Mouse (Mus musculus) embryonic stem cell, embryonic (primary cell): ENCODE results near the gene Hes7.

Experiments
- CTCF ChIA-PET, 4 experiments: fragments of 300-600 bp in 2 of 4; fragments of 350-600 bp in 2 of 4; sonication (Branson Sonifier 250); formaldehyde crosslinking; loops; one replicate each; lab custom pipeline; 2022; ENCODE audit warnings: inconsistent platforms in 2 of 4; lab: Charles Lee
- POLR2A ChIA-PET, 4 experiments: fragments of 300-600 bp in 2 of 4; fragments of 350-600 bp in 2 of 4; sonication (Branson Sonifier 250); formaldehyde crosslinking; loops; one replicate each; lab custom pipeline; 2022; ENCODE audit warnings: antibody characterized with exemption in 4 of 4, inconsistent platforms in 1 of 4; lab: Charles Lee

Gene Hes7

DNA sequence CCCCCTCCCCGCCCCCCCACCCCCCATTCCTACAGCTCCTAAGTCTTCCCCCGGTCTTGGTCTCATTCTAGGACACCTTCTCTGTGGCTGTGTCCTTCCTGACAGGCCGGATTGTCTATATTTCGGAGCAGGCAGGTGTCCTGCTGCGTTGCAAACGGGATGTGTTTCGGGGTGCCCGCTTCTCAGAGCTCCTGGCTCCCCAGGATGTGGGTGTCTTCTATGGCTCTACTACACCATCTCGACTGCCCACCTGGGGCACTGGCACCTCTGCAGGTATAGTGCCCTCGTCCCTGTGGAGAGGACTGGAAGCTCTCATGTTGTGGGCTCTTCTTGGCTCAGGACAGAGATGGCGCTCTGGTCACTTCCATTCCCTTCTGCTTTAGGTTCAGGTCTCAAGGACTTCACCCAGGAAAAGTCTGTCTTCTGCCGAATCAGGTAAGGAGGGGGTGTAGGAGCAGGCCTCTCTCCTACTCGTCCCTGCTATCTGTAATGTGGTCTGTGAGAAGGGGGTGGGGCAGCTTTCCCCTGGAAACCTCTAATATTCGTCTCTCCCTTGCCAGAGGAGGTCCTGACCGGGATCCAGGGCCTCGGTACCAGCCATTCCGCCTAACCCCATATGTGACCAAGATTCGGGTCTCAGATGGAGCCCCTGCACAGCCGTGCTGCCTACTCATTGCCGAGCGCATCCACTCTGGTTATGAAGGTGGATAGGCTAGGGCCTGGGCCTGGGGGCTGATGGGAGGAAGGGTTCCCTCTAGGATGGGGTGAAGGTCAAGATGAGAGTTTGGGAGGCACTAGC is 18.4 kb upstream of the Hes7 start:
- CTCF ChIA-PET: interaction anchor here in 2 of 4 experiments (0.6 to 1.5 kb wide), 2 partner anchors 9 to 49 kb away, joined by 3 to 6 read pairs; no protein-coding TSS in a partner anchor
- POLR2A ChIA-PET: interaction anchor here in 3 of 4 experiments (1.1 to 19.7 kb wide), 10 partner anchors 8 to 316 kb away, joined by 3 to 417 read pairs (median 29); partner anchors contain the start of genes Tmem107 (in 3 of the 3), 9130213A22Rik (in 1 of the 3) and Hes7 (in 1 of the 3)

DNA sequence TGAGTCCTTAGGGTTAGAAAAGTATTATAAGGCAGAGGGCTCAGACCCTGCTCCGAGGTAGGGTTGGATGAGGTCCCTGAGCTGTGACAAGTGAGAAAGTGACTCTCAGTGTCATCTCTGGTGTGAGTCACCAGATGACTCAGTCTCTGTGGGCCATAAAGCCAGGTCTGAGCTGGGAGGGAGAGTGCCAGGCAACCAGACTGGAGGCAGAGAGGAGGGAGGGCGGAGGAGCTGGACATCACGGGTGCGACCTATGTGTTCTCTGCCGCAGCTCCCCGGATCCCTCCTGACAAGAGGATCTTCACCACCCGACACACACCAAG is 17.8 kb upstream of the Hes7 start:
- POLR2A ChIA-PET: interaction anchor here in 3 of 4 experiments (1.1 to 19.7 kb wide), 6 partner anchors 10 to 35 kb away, joined by 3 to 417 read pairs (median 133); partner anchors contain the start of genes Tmem107 (in 3 of the 3), 9130213A22Rik (in 1 of the 3) and Hes7 (in 1 of the 3)
- CTCF ChIA-PET: no interaction called here

DNA sequence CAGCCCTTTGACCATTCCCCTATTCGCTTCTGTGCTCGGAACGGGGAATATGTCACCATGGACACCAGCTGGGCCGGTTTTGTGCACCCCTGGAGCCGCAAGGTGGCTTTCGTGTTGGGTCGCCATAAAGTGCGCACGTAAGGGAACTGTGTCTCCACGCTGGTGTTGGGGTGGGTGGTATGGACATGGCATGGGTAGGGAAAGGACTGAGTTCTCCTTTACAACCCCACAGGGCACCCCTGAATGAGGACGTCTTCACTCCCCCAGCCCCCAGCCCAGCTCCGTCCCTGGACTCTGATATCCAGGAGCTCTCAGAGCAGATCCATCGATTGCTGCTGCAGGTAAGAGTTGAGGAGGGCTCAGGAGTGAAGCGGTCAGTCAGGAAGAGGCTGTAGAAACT is 17.1 kb upstream of the Hes7 start:
- ChIA-PET POLR2A (interaction anchor here in 2 of 4 experiments (1.4 to 12.7 kb wide), 3 partner anchors 11 to 30 kb away, joined by 4 to 107 read pairs (median 12); partner anchors contain the start of gene Tmem107 (in 1 of the 2)), CTCF (no interaction called here)

GRCm38 (mm10) chr11:69103531-69104435 is 16.4 kb upstream of the Hes7 start:
- POLR2A ChIA-PET: interaction anchor here in 2 of 4 experiments (0.8 to 12.7 kb wide), 5 partner anchors 9 to 38 kb away, joined by 3 to 107 read pairs (median 5); partner anchors contain the start of genes Per1 (in 1 of the 2) and Tmem107 (in 1 of the 2)
- CTCF ChIA-PET: no interaction called here

- ChIA-PET CTCF (no interaction called here), POLR2A (interaction anchor here in 2 of 4 experiments (0.8 to 12.7 kb wide), 5 partner anchors 10 to 38 kb away, joined by 3 to 107 read pairs (median 5); partner anchors contain the start of genes Per1 (in 1 of the 2) and Tmem107 (in 1 of the 2))
Measured at GRCm38 (mm10) chr11:69104487-69104886, 15.7 kb upstream of the Hes7 start.

GRCm38 (mm10) chr11:69105227-69105626 is 15.0 kb upstream of the Hes7 start:
- CTCF ChIA-PET: no interaction called here
- POLR2A ChIA-PET: interaction anchor here in 2 of 4 experiments (1.0 to 19.2 kb wide), 5 partner anchors 11 to 38 kb away, joined by 3 to 269 read pairs (median 98); partner anchors contain the start of genes Per1 (in 2 of the 2), Tmem107 (in 1 of the 2) and Vamp2 (in 1 of the 2)

DNA sequence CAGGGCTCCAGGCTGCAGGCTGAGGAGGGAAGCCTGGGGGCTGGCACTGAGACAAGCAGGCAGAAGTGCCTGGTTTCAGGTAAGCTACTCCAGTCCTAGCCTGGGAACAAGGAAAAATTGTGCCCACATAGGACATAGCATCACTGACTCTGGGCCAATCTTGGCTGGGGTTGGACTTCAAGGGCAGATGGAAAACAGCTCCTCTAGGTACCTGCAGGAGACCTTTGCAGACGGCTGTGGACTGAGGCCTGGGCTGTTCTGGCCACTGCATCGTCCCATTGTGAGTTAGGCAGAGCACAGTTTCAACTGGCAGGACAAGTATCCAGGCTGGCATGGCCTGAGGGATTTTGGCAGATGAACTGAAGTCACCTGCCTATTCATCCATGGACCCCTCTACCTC is 14.4 kb upstream of the Hes7 start:
- ChIA-PET POLR2A (interaction anchor here in 3 of 4 experiments (1.0 to 19.2 kb wide), 6 partner anchors 11 to 39 kb away, joined by 3 to 269 read pairs (median 102); partner anchors contain the start of genes Per1 (in 2 of the 3), Tmem107 (in 2 of the 3) and Vamp2 (in 1 of the 3)), CTCF (no interaction called here)

GRCm38 (mm10) chr11:69106299-69106698 is 13.9 kb upstream of the Hes7 start:
- CTCF ChIA-PET: interaction anchor here in 1 of 4 experiments (0.6 to 1.2 kb wide), 4 partner anchors 8 to 42 kb away, joined by 3 to 5 read pairs (median 3); partner anchors contain the start of gene Per1
- POLR2A ChIA-PET: interaction anchor here in 3 of 4 experiments (1.0 to 19.2 kb wide), 6 partner anchors 12 to 39 kb away, joined by 3 to 269 read pairs (median 102); partner anchors contain the start of genes Per1 (in 2 of the 3), Tmem107 (in 2 of the 3) and Vamp2 (in 1 of the 3)

- CTCF ChIA-PET: interaction anchor here in 2 of 4 experiments (0.6 to 1.2 kb wide), 5 partner anchors 8 to 56 kb away, joined by 3 to 5 read pairs (median 3); partner anchors contain the start of gene Per1 (in 1 of the 2)
- POLR2A ChIA-PET: interaction anchor here in 3 of 4 experiments (0.5 to 19.2 kb wide), 10 partner anchors 11 to 312 kb away, joined by 3 to 269 read pairs (median 5); partner anchors contain the start of genes Per1 (in 2 of the 3), Tmem107 (in 2 of the 3) and Vamp2 (in 2 of the 3)
Measured at GRCm38 (mm10) chr11:69106842-69107241, 13.4 kb upstream of the Hes7 start.

GRCm38 (mm10) chr11:69107676-69108075 is 12.5 kb upstream of the Hes7 start:
- POLR2A ChIA-PET: interaction anchor here in 3 of 4 experiments (0.6 to 19.2 kb wide), 13 partner anchors 8 to 185 kb away, joined by 3 to 269 read pairs (median 11); partner anchors contain the start of genes Per1 (in 2 of the 3), Tmem107 (in 2 of the 3), Borcs6 (in 1 of the 3) and Vamp2 (in 1 of the 3)

GRCm38 (mm10) chr11:69108223-69108622 is 12.0 kb upstream of the Hes7 start:
- CTCF ChIA-PET: interaction anchor here in 1 of 4 experiments (1.6 to 3.5 kb wide), 3 partner anchors 9 to 26 kb away, joined by 3 to 15 read pairs (median 7); partner anchors contain the start of gene Per1
- POLR2A ChIA-PET: interaction anchor here in 3 of 4 experiments (0.6 to 19.2 kb wide), 17 partner anchors 8 to 146 kb away, joined by 3 to 269 read pairs (median 16); partner anchors contain the start of genes Per1 (in 3 of the 3), Tmem107 (in 2 of the 3), 9130213A22Rik (in 1 of the 3) and Borcs6 (in 1 of the 3)

More at GRCm38 (mm10) chr11:69107676-69108075, 12.5 kb upstream of the Hes7 start:
- CTCF ChIA-PET: interaction anchor here in 1 of 4 experiments (3.5 kb wide), 1 partner anchor 8 kb away, joined by 15 read pairs; no protein-coding TSS in a partner anchor

DNA sequence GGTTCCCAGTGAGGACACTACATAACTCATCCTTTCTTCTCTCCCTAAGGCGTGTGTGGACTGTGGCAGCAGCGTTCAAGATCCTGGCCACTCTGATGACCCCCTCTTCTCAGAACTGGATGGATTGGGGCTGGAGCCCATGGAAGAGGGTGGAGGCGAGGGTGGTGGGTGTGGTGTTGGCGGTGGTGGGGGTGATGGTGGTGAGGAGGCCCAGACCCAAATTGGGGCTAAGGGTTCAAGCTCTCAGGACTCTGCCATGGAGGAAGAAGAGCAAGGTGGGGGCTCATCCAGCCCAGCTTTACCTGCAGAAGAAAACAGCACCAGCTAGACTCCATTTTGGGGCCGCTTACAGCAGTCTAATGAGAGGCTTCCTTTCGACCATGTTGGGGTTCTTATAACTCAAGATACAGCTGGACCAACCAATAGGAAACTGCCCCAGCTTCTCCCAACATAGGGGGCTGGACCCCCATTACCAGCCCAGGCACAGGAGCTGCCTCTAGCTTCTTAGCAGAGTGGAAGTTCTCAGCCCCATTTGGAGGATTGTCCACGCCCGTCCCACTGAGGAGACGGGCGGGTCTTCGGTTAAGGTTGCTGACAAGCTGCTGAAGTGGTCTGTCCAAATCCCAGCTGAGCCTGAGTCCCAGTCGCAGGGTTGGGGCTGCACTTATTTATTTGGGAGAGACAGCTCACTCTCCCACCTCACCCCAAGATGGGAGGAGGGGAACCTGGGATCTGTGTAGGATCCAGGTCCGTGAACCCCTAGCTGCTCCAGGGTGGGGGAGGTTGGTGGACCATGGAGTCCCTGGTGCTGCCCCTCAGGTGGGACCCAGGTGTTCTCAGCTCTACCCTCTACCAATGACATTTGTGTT is 10.9 kb upstream of the Hes7 start:
- ChIA-PET CTCF (interaction anchor here in 3 of 4 experiments (0.6 to 3.5 kb wide), 8 partner anchors 9 to 563 kb away, joined by 3 to 15 read pairs (median 4); partner anchors contain the start of gene Per1 (in 1 of the 3)), POLR2A (interaction anchor here (0.5 to 19.2 kb wide), 28 partner anchors 9 to 345 kb away, joined by 3 to 269 read pairs (median 8); partner anchors contain the start of genes Per1 (in 3 of the 4), 9130213A22Rik (in 2 of the 4), Hes7 (in 2 of the 4) and Tmem107 (in 2 of the 4))

DNA sequence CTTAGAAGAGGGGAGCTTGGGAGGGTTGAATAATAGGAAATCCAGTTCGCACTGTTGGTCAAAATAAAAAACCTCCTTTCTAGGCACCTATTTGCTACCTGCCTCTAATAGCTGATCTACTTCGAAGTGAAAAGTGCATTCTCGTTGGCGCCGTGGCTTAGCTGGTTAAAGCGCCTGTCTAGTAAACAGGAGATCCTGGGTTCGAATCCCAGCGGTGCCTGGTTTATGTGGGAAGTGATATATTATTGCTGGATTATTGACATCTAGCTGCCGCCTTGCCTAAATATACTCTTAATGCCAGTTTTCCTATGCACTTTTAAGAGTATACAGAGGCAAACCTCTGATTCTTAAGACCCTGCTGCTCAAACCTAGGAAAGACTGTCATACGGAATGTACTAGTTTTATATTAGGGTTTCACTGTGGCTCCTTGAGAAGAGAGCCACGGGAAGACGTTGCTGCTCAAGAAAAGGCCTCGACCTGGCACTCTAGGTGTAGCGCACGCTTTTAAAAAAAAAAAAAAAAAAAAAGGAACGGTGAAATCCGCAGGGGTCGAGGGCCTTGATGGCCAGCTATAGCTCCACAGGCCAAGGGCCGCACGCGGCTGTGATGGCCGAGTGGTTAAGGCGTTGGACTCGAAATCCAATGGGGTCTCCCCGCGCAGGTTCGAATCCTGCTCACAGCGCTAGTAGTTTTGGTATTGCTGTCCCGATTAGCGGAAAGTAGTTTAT is 9.7 kb upstream of the Hes7 start:
- ChIA-PET POLR2A (interaction anchor here (0.6 to 19.2 kb wide), 36 partner anchors 8 to 1353 kb away, joined by 3 to 269 read pairs (median 6); partner anchors contain the start of genes Per1 (in 4 of the 4), 9130213A22Rik (in 3 of the 4), Hes7 (in 2 of the 4) and Tmem107 (in 2 of the 4)), CTCF (interaction anchor here in 3 of 4 experiments (0.6 to 3.5 kb wide), 8 partner anchors 11 to 281 kb away, joined by 3 to 15 read pairs (median 4); no protein-coding TSS in a partner anchor)

DNA sequence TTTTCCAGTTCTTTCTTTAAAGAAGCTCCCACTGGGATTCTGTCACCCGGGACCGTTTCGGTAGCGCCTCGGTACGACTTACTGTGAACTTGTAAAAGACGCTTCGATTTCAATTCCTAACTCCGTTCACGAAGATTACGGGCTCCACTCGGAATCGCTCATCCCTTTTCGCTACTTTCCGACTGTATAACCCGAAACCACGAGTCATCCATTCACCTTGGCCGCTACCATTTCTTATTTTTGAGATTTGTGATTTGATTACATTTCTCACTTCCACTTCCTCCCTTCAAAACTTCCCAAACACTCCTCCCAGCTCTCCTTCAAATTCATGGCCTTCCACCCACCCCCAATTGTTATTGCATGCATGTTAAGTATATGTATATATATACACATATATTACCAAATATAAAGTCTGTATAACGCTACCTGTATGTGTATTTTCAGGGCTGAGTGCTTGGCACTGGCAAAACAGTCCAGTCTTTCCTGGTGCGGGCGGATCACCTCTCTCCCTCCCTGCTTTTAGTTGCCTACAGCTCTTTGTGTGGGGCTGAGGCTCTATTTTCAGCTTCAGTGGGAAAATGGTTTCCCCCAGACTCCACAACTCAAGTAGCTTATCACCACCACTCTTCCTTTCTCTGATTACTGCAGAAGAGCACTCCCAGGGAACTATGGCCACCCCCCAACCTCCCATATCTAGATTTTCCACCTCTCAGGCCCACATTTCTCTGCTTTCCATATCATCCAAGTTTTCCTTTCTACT is 9.0 kb upstream of the Hes7 start:
- POLR2A ChIA-PET: interaction anchor here (0.6 to 19.2 kb wide), 30 partner anchors 10 to 1352 kb away, joined by 3 to 269 read pairs (median 8); partner anchors contain the start of genes Per1 (in 4 of the 4), 9130213A22Rik (in 2 of the 4), Hes7 (in 2 of the 4) and Tmem107 (in 2 of the 4)
- CTCF ChIA-PET: interaction anchor here (0.5 to 1.8 kb wide), 5 partner anchors 10 to 280 kb away, joined by 3 to 5 read pairs (median 3); partner anchors contain the start of gene 9130213A22Rik (in 1 of the 4)
